Mouse (Mus musculus) intestine, embryonic 15.5 days (tissue): Measurements from ENCODE around the gene Tmem251. TPM values are rescaled to one million over a fixed set of nuclear protein-coding genes. Genes with fewer than 3 reads are reported as not detected.

Source experiments
- ATAC-seq: fragments of 200-750 bp; cut with Nextera tagmentation; 2 replicates; pipeline ENCODE4 v1.8.0; 2017; ENCODE audit warnings: moderate TSS enrichment, moderate library complexity
- H3K27ac ChIP-seq: fragments of 300-500 bp; sonication (generic); 2 replicates; pipeline ENCODE4 v1.5.1; 2015; ENCODE audit warnings: mild to moderate bottlenecking, inconsistent platforms
- H3K27me3 ChIP-seq: fragments of 300-500 bp; sonication (generic); replicated peaks from 2 replicates; pipeline ENCODE4 v1.6.1; 2015; ENCODE audit warnings: inconsistent platforms
- H3K36me3 ChIP-seq: fragments of 300-500 bp; sonication (generic); 2 replicates; pipeline ENCODE4 v1.6.1; 2015; ENCODE audit warnings: inconsistent platforms
- H3K4me1 ChIP-seq: fragments of 300-500 bp; sonication (generic); replicated peaks from 2 replicates; pipeline ENCODE4 v1.6.1; 2015; ENCODE audit warnings: inconsistent platforms
- H3K4me2 ChIP-seq: fragments of 300-500 bp; sonication (generic); replicated peaks from 2 replicates; pipeline ENCODE4 v1.6.1; 2015; ENCODE audit warnings: mild to moderate bottlenecking, inconsistent platforms
- H3K4me3 ChIP-seq: fragments of 300-500 bp; sonication (generic); replicated peaks from 2 replicates; pipeline ENCODE4 v1.5.1; 2015; ENCODE audit warnings: inconsistent platforms
- H3K9ac ChIP-seq: fragments of 300-500 bp; sonication (generic); 2 replicates; pipeline ENCODE4 v1.6.1; 2015; ENCODE audit warnings: inconsistent platforms
- H3K9me3 ChIP-seq: fragments of 300-500 bp; sonication (generic); 2 replicates; pipeline ENCODE4 v1.6.1; 2016; ENCODE audit warnings: inconsistent platforms
- WGBS: fragments of 180-500 bp; shearing (Covaris S2); methylation state at CpG from one replicate; pipeline ENCODE4 v1.1.7; 2015; 5-methylcytosine and 5-hydroxymethylcytosine counted together
- polyA plus RNA-seq: library from polyadenylated mRNA; unstranded; fragments of >200 nt; fragmentation: Nextera tagmentation; extraction: Ambion mirVana; gene quantifications from 2 replicates; pipeline ENCODE4 v1.2.1, GENCODE M21; 2015

Tmem251 gene
- 15.3 and 16.3 TPM in 2 replicates for polyA plus RNA-seq

GRCm38 (mm10) chr12:102743589-102744574 lies at the start of gene Tmem251, which contains the start of gene Moap1:
Gene Tmem251 (plus strand): TSS chr12:102743762.
Gene Moap1 (minus strand): TSS chr12:102743661.
- Histone ChIP-seq H3K9me3 (no peaks in the 10 kb centered on the region), H3K4me3 (peak within 1 kb of the TSS; percentile 93), H3K9ac (peak within 1 kb of the TSS; percentile 85), H3K36me3 (peaks cover 7% of the 10 kb centered on the region; the same call in 1 of the 2 replicates), H3K27me3 (no peaks in the 10 kb centered on the region), H3K4me2 (peak within 1 kb of the TSS; percentile 81), H3K27ac (peak within 1 kb of the TSS; percentile 95), H3K4me1 (peaks cover 15% of the 10 kb centered on the region)
- ATAC-seq = peak; percentile 99
- under 1% methylated on average over 61 of the region's 63 CpGs for WGBS

DNA sequence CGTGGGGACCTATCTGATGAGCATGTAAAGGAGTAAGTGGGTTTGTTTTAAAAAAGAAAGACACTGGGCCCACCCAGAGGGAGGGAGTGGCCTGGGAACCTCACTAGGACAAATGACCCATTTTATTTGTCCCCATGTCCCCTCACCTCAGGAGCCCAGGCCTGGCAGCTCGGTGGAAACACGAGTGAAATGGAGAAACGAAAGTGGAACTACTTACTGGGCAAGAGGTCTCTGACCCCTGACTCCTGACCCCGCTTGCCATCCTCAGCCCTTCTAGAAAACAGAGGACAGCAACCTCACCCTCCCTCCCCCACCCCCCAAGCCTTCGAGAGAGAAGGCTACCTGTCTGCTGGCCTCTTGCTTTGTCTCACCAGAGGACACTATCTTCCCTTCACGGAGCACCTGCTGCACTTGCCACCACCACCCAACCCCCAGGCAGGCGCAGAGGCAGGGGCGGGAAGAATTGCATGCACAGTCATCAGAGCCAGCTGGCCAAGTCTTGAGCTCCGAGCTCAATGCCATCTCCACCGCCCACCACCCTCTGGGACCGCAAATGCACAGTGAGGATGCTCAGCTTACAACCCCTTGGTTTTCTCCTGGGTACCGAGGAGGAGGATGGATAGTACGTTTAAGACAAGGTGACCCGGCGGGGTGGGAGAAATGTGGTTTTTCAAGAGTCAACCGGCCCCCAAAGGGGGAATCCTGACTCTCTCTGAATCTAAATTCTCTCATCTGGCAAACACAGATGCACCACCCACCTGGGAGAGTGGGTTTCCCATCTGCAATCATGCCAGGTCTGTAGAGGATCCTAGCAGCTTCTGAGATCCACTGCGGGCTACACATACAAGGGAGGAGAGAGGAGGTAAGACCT lies 48.0 kb upstream of the Tmem251 start:
- H3K4me1 ChIP-seq = peaks cover 59% of the 10 kb centered on the region
- ATAC-seq = no peak
- H3K27me3 ChIP-seq = no peaks in the 10 kb centered on the region
- WGBS = 69% methylated on average over 18 of the region's 18 CpGs
- H3K4me3 ChIP-seq = no peak overlapping the region
- no peak overlapping the region for H3K27ac ChIP-seq
- no peaks in the 10 kb centered on the region for H3K36me3 ChIP-seq
- no peak overlapping the region for H3K9ac ChIP-seq
- H3K4me2 ChIP-seq = no peak overlapping the region
- no peaks in the 10 kb centered on the region for H3K9me3 ChIP-seq

GRCm38 (mm10) chr12:102696635-102697354 lies 46.8 kb upstream of the Tmem251 start:
- Histone ChIP-seq H3K36me3 (no peaks in the 10 kb centered on the region), H3K9me3 (no peaks in the 10 kb centered on the region), H3K27me3 (no peaks in the 10 kb centered on the region), H3K9ac (no peak overlapping the region), H3K4me1 (peaks cover 49% of the 10 kb centered on the region), H3K4me2 (no peak overlapping the region), H3K4me3 (no peak overlapping the region), H3K27ac (no peak overlapping the region)
- ATAC-seq = no peak
- 74% methylated on average over 14 of the region's 14 CpGs for WGBS

GRCm38 (mm10) chr12:102697381-102697780 lies 46.2 kb upstream of the Tmem251 start:
- 70% methylated on average over 7 of the region's 7 CpGs for WGBS
- Histone ChIP-seq H3K27me3 (no peaks in the 10 kb centered on the region), H3K4me1 (peaks cover 46% of the 10 kb centered on the region), H3K9me3 (no peaks in the 10 kb centered on the region), H3K4me3 (no peak overlapping the region), H3K27ac (no peak overlapping the region), H3K36me3 (no peaks in the 10 kb centered on the region), H3K9ac (no peak overlapping the region), H3K4me2 (no peak overlapping the region)
- ATAC-seq = peak; percentile 17; the same call in 1 of the 2 replicates

GRCm38 (mm10) chr12:102698089-102698684 lies 45.4 kb upstream of the Tmem251 start:
- no peaks in the 10 kb centered on the region for H3K9me3 ChIP-seq
- H3K4me2 ChIP-seq = 0 out of 2 replicates have a peak overlapping the region, but pooled peaks have one; percentile 9
- H3K27me3 ChIP-seq = no peaks in the 10 kb centered on the region
- H3K4me1 ChIP-seq = peaks cover 50% of the 10 kb centered on the region
- peak; percentile 80 for ATAC-seq
- H3K27ac ChIP-seq = peak overlapping the region; percentile 45; the same call in 1 of the 2 replicates
- H3K4me3 ChIP-seq = no peak overlapping the region
- H3K36me3 ChIP-seq = no peaks in the 10 kb centered on the region
- 39% methylated on average over 1 of the region's 1 CpGs for WGBS
- H3K9ac ChIP-seq = no peak overlapping the region

GRCm38 (mm10) chr12:102699156-102699555 lies 44.4 kb upstream of the Tmem251 start:
- no peak for ATAC-seq
- no peaks in the 10 kb centered on the region for H3K27me3 ChIP-seq
- no peak overlapping the region for H3K4me3 ChIP-seq
- H3K4me1 ChIP-seq = peaks cover 58% of the 10 kb centered on the region
- H3K9me3 ChIP-seq = no peaks in the 10 kb centered on the region
- H3K9ac ChIP-seq = no peak overlapping the region
- H3K36me3 ChIP-seq = no peaks in the 10 kb centered on the region
- 38% methylated on average over 1 of the region's 1 CpGs for WGBS
- no peak overlapping the region for H3K4me2 ChIP-seq
- H3K27ac ChIP-seq = no peak overlapping the region

DNA sequence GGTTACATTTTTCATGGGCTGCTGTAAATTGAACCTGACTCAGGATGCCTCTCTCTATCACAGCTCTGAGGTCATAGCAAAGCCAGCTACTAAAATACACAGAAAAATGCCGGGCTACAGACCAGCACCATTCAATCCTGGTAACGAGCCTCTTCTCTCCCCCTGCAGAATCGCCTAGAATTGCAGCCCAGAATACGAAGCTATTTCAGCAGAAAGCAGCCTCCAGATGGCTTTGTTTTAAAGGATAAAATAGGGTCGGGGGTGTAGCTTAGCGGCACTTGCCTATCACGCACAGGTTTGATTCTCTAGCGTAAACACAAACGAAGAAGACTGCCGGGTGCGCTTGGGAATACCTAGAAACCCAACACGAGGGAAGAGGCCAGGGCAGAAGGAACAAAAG lies 43.1 kb upstream of the Tmem251 start:
- 54% methylated on average over 12 of the region's 12 CpGs for WGBS
- Histone ChIP-seq H3K9ac (no peak overlapping the region), H3K9me3 (no peaks in the 10 kb centered on the region), H3K27ac (no peak overlapping the region), H3K36me3 (no peaks in the 10 kb centered on the region), H3K27me3 (no peaks in the 10 kb centered on the region), H3K4me3 (no peak overlapping the region), H3K4me1 (peaks cover 56% of the 10 kb centered on the region), H3K4me2 (no peak overlapping the region)
- ATAC-seq = no peak

GRCm38 (mm10) chr12:102701691-102702207 lies 41.8 kb upstream of the Tmem251 start:
- Histone ChIP-seq H3K27me3 (no peaks in the 10 kb centered on the region), H3K36me3 (no peaks in the 10 kb centered on the region), H3K27ac (no peak overlapping the region), H3K4me1 (peaks cover 52% of the 10 kb centered on the region), H3K4me2 (peak overlapping the region; percentile 95; the same call in 1 of the 2 replicates), H3K4me3 (no peak overlapping the region), H3K9me3 (no peaks in the 10 kb centered on the region), H3K9ac (no peak overlapping the region)
- 86% methylated on average over 5 of the region's 5 CpGs for WGBS
- ATAC-seq = no peak

DNA sequence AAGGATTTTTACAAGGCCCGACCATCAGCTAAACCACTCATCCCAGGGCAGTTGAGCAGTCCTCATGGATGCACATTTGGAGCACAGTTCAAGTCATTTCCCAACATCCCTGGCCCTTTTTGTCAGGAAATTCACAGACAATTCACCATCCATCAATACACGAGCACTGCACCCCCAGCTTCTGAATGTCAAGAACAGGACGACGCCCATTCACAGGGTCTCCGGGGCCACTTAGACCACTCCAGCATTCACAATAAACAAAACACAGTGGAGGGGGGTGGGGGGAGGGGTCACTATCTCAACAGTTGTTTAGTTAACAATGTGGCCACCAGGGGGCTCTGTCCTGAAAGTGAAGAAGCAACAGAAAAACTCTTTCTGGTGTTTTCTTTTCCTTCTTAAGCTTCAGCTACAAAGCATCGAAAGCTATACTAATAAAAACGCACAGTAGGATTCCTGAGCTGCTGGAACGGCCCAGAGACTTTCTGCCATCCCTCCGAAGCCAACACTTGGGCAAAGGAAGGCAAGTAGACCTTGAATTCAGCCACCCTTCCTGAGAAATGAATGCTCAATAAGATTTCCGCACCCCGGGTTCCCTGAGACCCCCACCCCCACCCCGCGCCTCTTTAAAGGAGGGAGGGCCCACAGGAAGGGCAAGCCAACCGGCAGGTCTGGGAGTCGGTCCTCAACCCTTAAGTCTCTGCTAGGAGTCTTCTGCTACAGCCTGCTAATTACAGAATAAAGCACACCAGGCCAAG lies 41.0 kb upstream of the Tmem251 start:
- WGBS = 11% methylated on average over 15 of the region's 15 CpGs

GRCm38 (mm10) chr12:102703111-102703412 lies 40.5 kb upstream of the Tmem251 start:
- no peak for ATAC-seq
- 6% methylated on average over 4 of the region's 4 CpGs for WGBS
- Histone ChIP-seq H3K4me2 (peak overlapping the region; percentile 95), H3K27me3 (no peaks in the 10 kb centered on the region), H3K9me3 (no peaks in the 10 kb centered on the region), H3K36me3 (no peaks in the 10 kb centered on the region), H3K4me3 (peak overlapping the region; percentile 86), H3K27ac (peak overlapping the region; percentile 81), H3K9ac (peak overlapping the region; percentile 84), H3K4me1 (peaks cover 44% of the 10 kb centered on the region)

More for the DNA sequence above, 41.0 kb upstream of the Tmem251 start:
- Histone ChIP-seq H3K27ac (peak overlapping the region; percentile 81), H3K4me1 (peaks cover 46% of the 10 kb centered on the region), H3K9me3 (no peaks in the 10 kb centered on the region), H3K36me3 (no peaks in the 10 kb centered on the region), H3K9ac (peak overlapping the region; percentile 29), H3K27me3 (no peaks in the 10 kb centered on the region), H3K4me3 (peak overlapping the region; percentile 86), H3K4me2 (peak overlapping the region; percentile 95)
- ATAC-seq = no peak
